Mouse (Mus musculus) heart, embryonic 10.5 days (tissue): ENCODE measurements around the gene Arfgap2. TPM values are rescaled to one million over a fixed set of nuclear protein-coding genes. Genes with fewer than 3 reads are reported as not detected.

Source experiments
- DNase-seq: peaks from one replicate; pipeline ENCODE4 v3.0.0-alpha.2; 2017; ENCODE audit warnings: low spot score
- H3K27ac ChIP-seq: fragments of 300-500 bp; sonication (generic); 2 replicates; pipeline ENCODE4 v1.5.1; 2016; ENCODE audit warnings: mild to moderate bottlenecking
- H3K27me3 ChIP-seq: fragments of 300-500 bp; sonication (generic); 2 replicates; pipeline ENCODE4 v1.6.1; 2016; ENCODE audit warnings: mild to moderate bottlenecking; ENCODE audit not compliant: poor library complexity, insufficient read depth, severe bottlenecking
- H3K36me3 ChIP-seq: fragments of 300-500 bp; sonication (generic); 2 replicates; pipeline ENCODE4 v1.6.1; 2016; ENCODE audit warnings: mild to moderate bottlenecking, moderate library complexity
- H3K4me1 ChIP-seq: fragments of 300-500 bp; sonication (generic); 2 replicates; pipeline ENCODE4 v1.6.1; 2016; ENCODE audit warnings: mild to moderate bottlenecking
- H3K4me3 ChIP-seq: fragments of 300-500 bp; sonication (generic); 2 replicates; pipeline ENCODE4 v1.5.1; 2016; ENCODE audit warnings: mild to moderate bottlenecking, moderate library complexity
- H3K9me3 ChIP-seq: fragments of 300-500 bp; sonication (generic); 2 replicates; pipeline ENCODE4 v1.6.1; 2016; ENCODE audit warnings: mild to moderate bottlenecking, moderate library complexity
- WGBS: fragments of 180-500 bp; shearing (Covaris S2); methylation state at CpG from one replicate; pipeline ENCODE4 v1.1.7; 2016; 5-methylcytosine and 5-hydroxymethylcytosine counted together
- polyA plus RNA-seq: library from polyadenylated mRNA; unstranded; fragments of >200 nt; fragmentation: Nextera tagmentation; extraction: Ambion mirVana; gene quantifications from 2 replicates; pipeline ENCODE4 v1.2.1, GENCODE M21; 2016

Arfgap2 gene
- polyA plus RNA-seq, 1 experiment from 2014 or later: 85.7 TPM

GRCm38 (mm10) chr2:91300784-91301183 lies 36.0 kb downstream of the Arfgap2 start:
- Histone ChIP-seq H3K4me3 (no peak overlapping the region), H3K9me3 (no peaks in the 10 kb centered on the region), H3K36me3 (no peaks in the 10 kb centered on the region), H3K27ac (no peak overlapping the region), H3K27me3 (no peaks in the 10 kb centered on the region), H3K4me1 (peaks cover 28% of the 10 kb centered on the region; the same call in 1 of the 2 replicates)
- no peak for DNase-seq
- 88% methylated on average over 2 of the region's 2 CpGs for WGBS

- Histone ChIP-seq H3K4me3 (no peak overlapping the region), H3K27me3 (no peaks in the 10 kb centered on the region), H3K36me3 (no peaks in the 10 kb centered on the region), H3K9me3 (no peaks in the 10 kb centered on the region), H3K27ac (no peak overlapping the region), H3K4me1 (peaks cover 25% of the 10 kb centered on the region; the same call in 1 of the 2 replicates)
- WGBS: 63% methylated on average over 2 of the region's 2 CpGs
- DNase-seq: no peak
Measured at GRCm38 (mm10) chr2:91301836-91302235, 37.1 kb downstream of the Arfgap2 start.

- Histone ChIP-seq H3K9me3 (no peaks in the 10 kb centered on the region), H3K4me3 (no peak overlapping the region), H3K27ac (no peak overlapping the region), H3K36me3 (no peaks in the 10 kb centered on the region), H3K4me1 (peaks cover 27% of the 10 kb centered on the region; the same call in 1 of the 2 replicates), H3K27me3 (no peaks in the 10 kb centered on the region)
- WGBS: 76% methylated on average over 3 of the region's 3 CpGs
- DNase-seq: no peak
Measured at GRCm38 (mm10) chr2:91302845-91303244, 38.1 kb downstream of the Arfgap2 start.

- no peak for DNase-seq
- Histone ChIP-seq H3K9me3 (no peaks in the 10 kb centered on the region), H3K4me3 (no peak overlapping the region), H3K36me3 (no peaks in the 10 kb centered on the region), H3K27ac (no peak overlapping the region), H3K4me1 (peaks cover 24% of the 10 kb centered on the region), H3K27me3 (no peaks in the 10 kb centered on the region)
- WGBS: 86% methylated on average over 9 of the region's 9 CpGs
Measured at GRCm38 (mm10) chr2:91305926-91306325, 41.2 kb downstream of the Arfgap2 start.

GRCm38 (mm10) chr2:91306589-91306988 lies 41.8 kb downstream of the Arfgap2 start:
- DNase-seq: no peak
- H3K4me1 ChIP-seq: peaks cover 24% of the 10 kb centered on the region
- H3K27me3 ChIP-seq: no peaks in the 10 kb centered on the region
- H3K36me3 ChIP-seq: no peaks in the 10 kb centered on the region
- H3K9me3 ChIP-seq: no peaks in the 10 kb centered on the region
- no peak overlapping the region for H3K27ac ChIP-seq
- H3K4me3 ChIP-seq: no peak overlapping the region

- WGBS: 26% methylated on average over 5 of the region's 5 CpGs
- H3K4me1 ChIP-seq: peaks cover 17% of the 10 kb centered on the region
- DNase-seq: no peak
- H3K36me3 ChIP-seq: no peaks in the 10 kb centered on the region
- H3K4me3 ChIP-seq: no peak overlapping the region
- no peaks in the 10 kb centered on the region for H3K9me3 ChIP-seq
- no peak overlapping the region; the same call in 1 of the 2 replicates for H3K27ac ChIP-seq
- no peaks in the 10 kb centered on the region for H3K27me3 ChIP-seq
Measured at GRCm38 (mm10) chr2:91308680-91309079, 43.9 kb downstream of the Arfgap2 start.

GRCm38 (mm10) chr2:91309546-91309945 lies 44.8 kb downstream of the Arfgap2 start:
- H3K27me3 ChIP-seq: no peaks in the 10 kb centered on the region
- H3K27ac ChIP-seq: no peak overlapping the region
- WGBS: 80% methylated on average over 3 of the region's 3 CpGs
- H3K9me3 ChIP-seq: no peaks in the 10 kb centered on the region
- no peaks in the 10 kb centered on the region for H3K36me3 ChIP-seq
- no peak overlapping the region for H3K4me3 ChIP-seq
- peaks cover 17% of the 10 kb centered on the region for H3K4me1 ChIP-seq
- DNase-seq: no peak

GRCm38 (mm10) chr2:91312578-91313311 lies 48.0 kb downstream of the Arfgap2 start:
- H3K9me3 ChIP-seq: no peaks in the 10 kb centered on the region
- no peaks in the 10 kb centered on the region for H3K27me3 ChIP-seq
- WGBS: 50% methylated on average over 10 of the region's 10 CpGs
- H3K4me1 ChIP-seq: peaks cover 15% of the 10 kb centered on the region
- DNase-seq: no peak
- peak overlapping the region; percentile 24; the same call in 1 of the 2 replicates for H3K27ac ChIP-seq
- H3K4me3 ChIP-seq: no peak overlapping the region
- H3K36me3 ChIP-seq: no peaks in the 10 kb centered on the region

- peaks cover 8% of the 10 kb centered on the region for H3K4me1 ChIP-seq
- H3K27ac ChIP-seq: no peak overlapping the region
- no peaks in the 10 kb centered on the region for H3K9me3 ChIP-seq
- no peak overlapping the region for H3K4me3 ChIP-seq
- WGBS: 67% methylated on average over 7 of the region's 7 CpGs
- no peaks in the 10 kb centered on the region for H3K27me3 ChIP-seq
- no peaks in the 10 kb centered on the region for H3K36me3 ChIP-seq
- DNase-seq: no peak
Measured at GRCm38 (mm10) chr2:91314184-91314583, 49.4 kb downstream of the Arfgap2 start.

GRCm38 (mm10) chr2:91320559-91321529 lies 56.1 kb downstream of the Arfgap2 start:
- H3K27ac ChIP-seq: no peak overlapping the region
- WGBS: 72% methylated on average over 10 of the region's 10 CpGs
- H3K9me3 ChIP-seq: no peaks in the 10 kb centered on the region
- DNase-seq: no peak
- no peak overlapping the region for H3K4me3 ChIP-seq
- no peaks in the 10 kb centered on the region for H3K36me3 ChIP-seq
- H3K27me3 ChIP-seq: no peaks in the 10 kb centered on the region
- peaks cover 4% of the 10 kb centered on the region; the same call in 1 of the 2 replicates for H3K4me1 ChIP-seq

- no peaks in the 10 kb centered on the region for H3K9me3 ChIP-seq
- 83% methylated on average over 2 of the region's 2 CpGs for WGBS
- no peaks in the 10 kb centered on the region for H3K36me3 ChIP-seq
- H3K4me1 ChIP-seq: peaks cover 4% of the 10 kb centered on the region; the same call in 1 of the 2 replicates
- H3K27ac ChIP-seq: no peak overlapping the region
- DNase-seq: no peak
- no peaks in the 10 kb centered on the region for H3K27me3 ChIP-seq
- no peak overlapping the region for H3K4me3 ChIP-seq
Measured at GRCm38 (mm10) chr2:91321923-91322322, 57.1 kb downstream of the Arfgap2 start.

GRCm38 (mm10) chr2:91322490-91322889 lies 57.7 kb downstream of the Arfgap2 start:
- WGBS: 78% methylated on average over 4 of the region's 4 CpGs
- Histone ChIP-seq H3K27ac (no peak overlapping the region), H3K36me3 (no peaks in the 10 kb centered on the region), H3K9me3 (no peaks in the 10 kb centered on the region), H3K4me1 (peaks cover 4% of the 10 kb centered on the region; the same call in 1 of the 2 replicates), H3K4me3 (no peak overlapping the region), H3K27me3 (no peaks in the 10 kb centered on the region)
- DNase-seq: no peak

- Histone ChIP-seq H3K4me3 (no peak overlapping the region), H3K27me3 (no peaks in the 10 kb centered on the region), H3K36me3 (no peaks in the 10 kb centered on the region), H3K9me3 (no peaks in the 10 kb centered on the region), H3K4me1 (peaks cover 12% of the 10 kb centered on the region; the same call in 1 of the 2 replicates), H3K27ac (no peak overlapping the region)
- no peak for DNase-seq
- 81% methylated on average over 1 of the region's 1 CpGs for WGBS
Measured at GRCm38 (mm10) chr2:91324346-91324745, 59.6 kb downstream of the Arfgap2 start.
